Mouse (Mus musculus) induced T-regulatory cell, adult 2 months (primary cell): ENCODE results near the gene Slc25a24.

Experiments
- DNase-seq: peaks from one replicate; pipeline ENCODE4 v3.0.0-alpha.2; 2012; ENCODE audit warnings: low read depth

Slc25a24 gene

DNA sequence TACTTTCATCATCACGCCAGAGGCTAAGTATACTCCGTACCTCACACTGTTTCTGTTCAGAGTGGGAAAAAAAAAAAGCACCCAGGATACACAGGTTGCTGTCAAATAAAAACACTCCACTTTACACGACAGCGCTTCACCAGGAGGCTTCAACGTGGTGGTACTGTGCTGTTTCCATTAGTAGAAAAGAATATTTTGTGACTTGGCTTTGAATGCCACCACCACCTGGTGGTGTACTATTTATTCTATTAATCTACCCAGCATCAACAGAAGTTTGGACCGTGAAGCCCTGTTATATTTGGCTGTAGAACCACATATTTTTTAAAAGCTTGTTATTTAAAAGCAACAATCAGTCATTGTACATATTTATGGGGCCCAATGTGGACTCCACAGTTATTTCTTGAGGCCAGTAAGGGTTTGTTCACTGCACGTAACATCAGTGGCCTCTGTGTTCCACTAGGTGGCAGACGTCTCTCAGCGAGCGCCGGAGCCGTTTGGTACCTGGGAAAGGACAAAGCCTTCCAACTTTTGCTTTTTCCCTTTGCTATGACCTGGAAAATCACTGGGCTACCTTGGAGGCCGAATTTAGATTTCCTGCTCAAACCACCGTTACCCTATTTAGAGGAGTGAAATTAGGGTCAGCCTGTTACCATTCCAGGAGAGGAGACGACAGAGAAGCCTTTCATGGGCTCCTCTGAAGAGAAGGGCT lies 48.3 kb downstream of the Slc25a24 start:
- peak; percentile 62 for DNase-seq

DNA sequence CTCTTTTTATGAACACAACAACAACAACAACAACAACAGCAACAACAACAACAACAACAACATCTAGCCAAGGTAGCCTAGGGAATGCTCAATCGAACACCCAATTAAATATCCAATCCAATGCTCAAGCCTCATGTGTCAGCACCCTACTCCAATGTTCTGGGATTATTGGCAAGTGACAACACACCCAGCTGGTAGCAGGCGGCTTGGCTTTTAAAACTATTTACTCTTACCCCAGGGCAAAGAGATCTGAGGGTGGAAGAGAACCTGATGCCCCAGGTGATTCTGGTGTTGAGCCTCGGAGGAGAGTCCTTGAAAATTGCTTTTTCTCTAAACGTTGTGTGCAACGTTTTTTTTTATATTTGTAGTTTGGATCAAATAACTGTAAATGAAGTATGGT lies 51.4 kb downstream of the Slc25a24 start:
- no peak for DNase-seq

- no peak for DNase-seq
Measured at GRCm38 (mm10) chr3:109178705-109179104, 55.8 kb downstream of the Slc25a24 start.

- no peak for DNase-seq
Measured at GRCm38 (mm10) chr3:109179528-109180076, 56.7 kb downstream of the Slc25a24 start.

GRCm38 (mm10) chr3:109196166-109196565 lies 73.2 kb downstream of the Slc25a24 start:
- DNase-seq: peak; percentile 6

- no peak for DNase-seq
Measured at GRCm38 (mm10) chr3:109199280-109199679, 76.3 kb downstream of the Slc25a24 start.

- no peak for DNase-seq
Measured at GRCm38 (mm10) chr3:109212322-109212721, 89.4 kb downstream of the Slc25a24 start.

- no peak for DNase-seq
Measured at GRCm38 (mm10) chr3:109216352-109216751, 93.4 kb downstream of the Slc25a24 start.
